ENCODE assay signal across 7 mouse cellular contexts in the genomic region with DNA sequence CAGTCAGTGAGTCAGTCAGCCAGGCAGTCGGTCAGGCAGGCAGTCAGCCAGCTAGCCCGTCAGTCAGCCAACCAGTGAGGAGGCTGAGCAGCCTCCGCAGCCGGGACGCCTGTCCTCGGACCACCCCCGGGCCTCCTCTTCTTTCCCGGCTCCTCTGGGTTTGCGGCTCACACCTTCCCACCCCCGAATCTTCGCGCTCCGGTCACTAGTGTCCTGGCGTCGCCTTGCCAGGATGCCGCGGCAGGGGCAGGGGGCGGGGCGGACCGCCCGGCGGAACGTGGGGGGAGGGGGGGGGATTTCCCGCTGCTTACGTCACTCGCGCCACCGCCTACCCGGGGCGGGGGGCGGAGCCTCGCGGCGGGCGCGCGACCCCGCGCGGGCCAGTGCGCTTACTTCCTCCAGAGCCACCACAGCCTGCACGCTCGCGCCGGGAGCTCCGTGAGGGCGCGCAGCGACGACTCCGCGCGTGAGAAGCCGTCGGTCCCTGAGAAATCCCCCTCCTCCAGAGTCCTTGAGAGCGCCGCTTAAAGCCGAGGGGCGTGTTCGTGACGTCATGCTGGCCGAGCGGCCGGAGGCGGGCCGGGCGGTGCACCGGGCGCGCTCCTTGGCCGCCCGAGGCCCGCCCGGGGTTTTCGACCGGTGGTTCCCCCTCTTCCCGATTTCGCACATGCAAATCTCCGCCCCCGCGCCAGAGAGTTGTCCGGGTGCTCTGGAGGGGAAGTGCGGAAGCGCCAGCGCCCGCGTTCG. TPM values are rescaled to one million over a fixed set of nuclear protein-coding genes. Genes with fewer than 3 reads are reported as not detected.
DNase-seq lines count a peak whose midpoint lies in the region; ATAC-seq and TF ChIP-seq lines count a peak whose summit lies in the region.

A gene (minus strand): TSS at position 211 of the 747 bp plus-strand sequence.

- 0 out of 2 replicates have a peak, but pooled peaks cover 3% of the 10 kb centered on the region for H3K4me1 ChIP-seq in embryonic facial prominence, embryonic 13.5 days
- H3K4me1 ChIP-seq in heart, adult 2 months (ENCODE audit: control insufficient read depth, insufficient read depth, low read length) = peaks cover 5% of the 10 kb centered on the region
- H3K4me1 ChIP-seq in limb, embryonic 13.5 days = peaks cover 5% of the 10 kb centered on the region; the same call in 1 of the 2 replicates
- peaks cover 9% of the 10 kb centered on the region for H3K4me1 ChIP-seq in midbrain, embryonic 16.5 days (ENCODE audit: control insufficient read depth, insufficient read depth, low read length)

- H3K36me3 ChIP-seq in embryonic facial prominence, embryonic 13.5 days = no peaks in the 10 kb centered on the region
- peaks cover 5% of the 10 kb centered on the region for H3K36me3 ChIP-seq in heart, adult 2 months (ENCODE audit: control insufficient read depth, insufficient read depth, low read length)
- H3K36me3 ChIP-seq in limb, embryonic 13.5 days = no peaks in the 10 kb centered on the region
- H3K36me3 ChIP-seq in midbrain, embryonic 16.5 days (ENCODE audit: control insufficient read depth, insufficient read depth, low read length) = no peaks in the 10 kb centered on the region

- peak; percentile 90 for ATAC-seq in embryonic facial prominence, embryonic 13.5 days (ENCODE audit: insufficient number of reproducible peaks, insufficient read depth, low FRiP score, low TSS enrichment, low read depth)
- peak; percentile 93 for ATAC-seq in limb, embryonic 13.5 days (ENCODE audit: low FRiP score, low read depth)
- ATAC-seq in midbrain, embryonic 16.5 days = peak; percentile 94

- WGBS in embryonic facial prominence, embryonic 13.5 days = under 1% methylated on average over 67 of the region's 88 CpGs
- under 1% methylated on average over 84 of the region's 88 CpGs for WGBS in heart, adult 2 months
- WGBS in limb, embryonic 13.5 days = under 1% methylated on average over 75 of the region's 88 CpGs
- 0% methylated on average over 62 of the region's 88 CpGs for WGBS in midbrain, embryonic 16.5 days

- peak within 1 kb of the TSS; percentile 77 for H3K4me2 ChIP-seq in embryonic facial prominence, embryonic 13.5 days
- H3K4me2 ChIP-seq in limb, embryonic 13.5 days (replicated peaks) = peak within 1 kb of the TSS; percentile 74
- peak within 1 kb of the TSS; percentile 78 for H3K4me2 ChIP-seq in midbrain, embryonic 16.5 days (ENCODE audit: low read length)

- peaks cover 3% of the 10 kb centered on the region; the same call in 1 of the 2 replicates for H3K79me2 ChIP-seq in heart, adult 2 months (replicated peaks; ENCODE audit: control insufficient read depth, insufficient read depth, low read length)

- peak; percentile 21 for TF ChIP-seq CTCF in heart, adult 2 months (IDR thresholded peaks at IDR 0.05)

- no peak; the same call in none of the 2 replicates for TF ChIP-seq EP300 in heart, adult 2 months (IDR thresholded peaks at IDR 0.05; ENCODE audit: insufficient read depth, low read depth, low read length)

- H3K27me3 ChIP-seq in embryonic facial prominence, embryonic 13.5 days = peaks cover 18% of the 10 kb centered on the region
- H3K27me3 ChIP-seq in heart, adult 2 months (ENCODE audit: control insufficient read depth, insufficient read depth, low read length) = no peaks in the 10 kb centered on the region
- peaks cover 8% of the 10 kb centered on the region for H3K27me3 ChIP-seq in limb, embryonic 13.5 days
- H3K27me3 ChIP-seq in midbrain, embryonic 16.5 days (ENCODE audit: control insufficient read depth, insufficient read depth, low read depth, low read length) = no peaks in the 10 kb centered on the region; the same call in 1 of the 2 replicates

- H3K9me3 ChIP-seq in embryonic facial prominence, embryonic 13.5 days = no peaks in the 10 kb centered on the region; the same call in 1 of the 2 replicates
- H3K9me3 ChIP-seq in limb, embryonic 13.5 days = no peaks in the 10 kb centered on the region
- no peaks in the 10 kb centered on the region for H3K9me3 ChIP-seq in midbrain, embryonic 16.5 days (replicated peaks; ENCODE audit: control insufficient read depth, low read length, poor library complexity, severe bottlenecking)

- peak; percentile 91 for DNase-seq in adrenal gland, postnatal 25 days
- peak; percentile 95 to 96 for DNase-seq in heart, adult 2 months
- DNase-seq in kidney, adult 8-10 months = peak; percentile 91 to 92
- peak; percentile 71 to 82 for DNase-seq in spleen, postnatal 10 days (ENCODE audit: low spot score in 2 of 2)

- peak within 1 kb of the TSS; percentile 76 for H3K9ac ChIP-seq in embryonic facial prominence, embryonic 13.5 days
- peak within 1 kb of the TSS; percentile 92 for H3K9ac ChIP-seq in heart, adult 2 months (ENCODE audit: low read depth, low read length)
- peak within 1 kb of the TSS; percentile 74 for H3K9ac ChIP-seq in limb, embryonic 13.5 days
- H3K9ac ChIP-seq in midbrain, embryonic 16.5 days (ENCODE audit: low read depth, low read length) = peak within 1 kb of the TSS; percentile 81

- peak within 1 kb of the TSS; percentile 90 for H3K27ac ChIP-seq in embryonic facial prominence, embryonic 13.5 days
- peak within 1 kb of the TSS; percentile 98 for H3K27ac ChIP-seq in heart, adult 2 months
- peak within 1 kb of the TSS; percentile 87 for H3K27ac ChIP-seq in limb, embryonic 13.5 days
- peak within 1 kb of the TSS; percentile 84 for H3K27ac ChIP-seq in midbrain, embryonic 16.5 days (ENCODE audit: low read length)

- H3K4me3 ChIP-seq in embryonic facial prominence, embryonic 13.5 days = peak within 1 kb of the TSS; percentile 78
- peak within 1 kb of the TSS; percentile 72 for H3K4me3 ChIP-seq in heart, adult 2 months
- peak within 1 kb of the TSS; percentile 71 for H3K4me3 ChIP-seq in limb, embryonic 13.5 days
- peak within 1 kb of the TSS; percentile 91 for H3K4me3 ChIP-seq in midbrain, embryonic 16.5 days (ENCODE audit: low read depth, low read length)

- intact Hi-C loops in heart, adult 2 months (cut with DNase I) = loop anchor here (2.0 to 5.0 kb wide), 3 partner anchors 106 to 464 kb away; a partner anchor contains a TSS

- peak; percentile 82 for TF ChIP-seq POLR2A in heart, adult 2 months (IDR thresholded peaks at IDR 0.05; ENCODE audit: insufficient read depth, low read depth, low read length)

RNA-seq across cellular contexts. Expression of the gene that starts here (rescaled TPM):
- 8.2 and 8.7 TPM in 2 replicates for total RNA-seq in adrenal gland, postnatal 25 days (2021)
- 1.1 and 1.2 TPM in 2 replicates for polyA plus RNA-seq in embryonic facial prominence, embryonic 13.5 days (2015; fragmentation: Nextera tagmentation; extraction: Ambion mirVana)
- total RNA-seq in heart, adult 2 months (2021) = 1 to 10 TPM; 7.6 to 9.5 TPM
- 3.7 and 8.4 TPM in 2 replicates for polyA plus RNA-seq in heart, adult 2 months (2012; rRNA removed)
- 0.78 and 0.95 TPM in 2 replicates for polyA plus RNA-seq in limb, embryonic 13.5 days (2015; fragmentation: Nextera tagmentation; extraction: Ambion mirVana)
- polyA plus RNA-seq in midbrain, embryonic 16.5 days (2015; fragmentation: Nextera tagmentation; extraction: Ambion mirVana) = 0.39 TPM in 2 replicates

Comparison
In these comparisons a context has a peak if more than half of its experiments do, and no peak if none do; other contexts are left out.
1. Peak in every context shown above with its lines: DNase-seq, ATAC-seq, H3K4me3 ChIP-seq and H3K27ac ChIP-seq.
2. Peak in ATAC-seq, H3K4me3 ChIP-seq, H3K27ac ChIP-seq, H3K9ac ChIP-seq and H3K4me2 ChIP-seq in limb, embryonic 13.5 days; RNA of the gene not detected or under 1 TPM.
3. Peak in ATAC-seq, H3K4me3 ChIP-seq, H3K27ac ChIP-seq, H3K9ac ChIP-seq and H3K4me2 ChIP-seq in midbrain, embryonic 16.5 days; RNA of the gene not detected or under 1 TPM.